Mouse (Mus musculus) limb, embryonic 11.5 days (tissue): Measurements from ENCODE around the gene Dtymk. TPM values are rescaled to one million over a fixed set of nuclear protein-coding genes. Genes with fewer than 3 reads are reported as not detected.

Experiments used
- ATAC-seq: fragments of 200-750 bp; cut with Nextera tagmentation; 2 replicates; pipeline ENCODE4 v1.8.0; 2017; ENCODE audit warnings: low read depth; ENCODE audit not compliant: insufficient number of reproducible peaks, low FRiP score, low TSS enrichment
- DNase-seq: peaks from one replicate; pipeline ENCODE4 v3.0.0-alpha.2; 2015; ENCODE audit warnings: low spot score
- H3K27ac ChIP-seq: fragments of 300-500 bp; sonication (generic); replicated peaks from 2 replicates; pipeline ENCODE4 v1.5.1; 2014; ENCODE audit warnings: low read depth, mild to moderate bottlenecking, low read length
- H3K27me3 ChIP-seq: fragments of 300-500 bp; sonication (generic); 2 replicates; pipeline ENCODE4 v1.6.1; 2014; ENCODE audit warnings: mild to moderate bottlenecking, low read length, mixed read lengths; ENCODE audit not compliant: control insufficient read depth, insufficient read depth
- H3K36me3 ChIP-seq: fragments of 300-500 bp; sonication (generic); 2 replicates; pipeline ENCODE4 v1.6.1; 2014; ENCODE audit warnings: mild to moderate bottlenecking, low read length, moderate library complexity, mixed read lengths; ENCODE audit not compliant: control insufficient read depth, insufficient read depth
- H3K4me1 ChIP-seq: fragments of 300-500 bp; sonication (generic); 2 replicates; pipeline ENCODE4 v1.6.1; 2014; ENCODE audit warnings: low read length, mixed read lengths; ENCODE audit not compliant: control insufficient read depth, insufficient read depth
- H3K4me2 ChIP-seq: fragments of 300-500 bp; sonication (generic); 2 replicates; pipeline ENCODE4 v1.6.1; 2014; ENCODE audit warnings: low read depth, mild to moderate bottlenecking, moderate library complexity; ENCODE audit not compliant: severe bottlenecking
- H3K4me3 ChIP-seq: fragments of 300-500 bp; sonication (generic); 2 replicates; pipeline ENCODE4 v1.5.1; 2014; ENCODE audit warnings: low read depth, low read length
- H3K9ac ChIP-seq: fragments of 300-500 bp; sonication (generic); 2 replicates; pipeline ENCODE4 v1.6.1; 2014; ENCODE audit warnings: mild to moderate bottlenecking, low read length
- H3K9me3 ChIP-seq: fragments of 300-500 bp; sonication (generic); 2 replicates; pipeline ENCODE4 v1.6.1; 2016; ENCODE audit warnings: low read length; ENCODE audit not compliant: control insufficient read depth
- WGBS: fragments of 180-500 bp; shearing (Covaris S2); extraction: QIAGEN DNeasy Blood & Tissue Kit; methylation state at CpG from one replicate; pipeline ENCODE4 v1.1.7; 2014; 5-methylcytosine and 5-hydroxymethylcytosine counted together
- polyA plus RNA-seq: library from polyadenylated mRNA; unstranded; fragments of >200 nt; fragmentation: Nextera tagmentation; extraction: Ambion mirVana; gene quantifications from 2 replicates; pipeline ENCODE4 v1.2.1, GENCODE M21; 2014

Gene Dtymk
- polyA plus RNA-seq, 1 experiment from 2014 or later, result 268 TPM

- H3K9ac ChIP-seq, result no peak overlapping the region
- 85% methylated on average over 5 of the region's 5 CpGs for WGBS
- peaks cover 4% of the 10 kb centered on the region for H3K4me1 ChIP-seq
- H3K4me2 ChIP-seq, result peak overlapping the region; percentile 75; the same call in 1 of the 2 replicates
- no peak overlapping the region for H3K27ac ChIP-seq
- no peaks in the 10 kb centered on the region for H3K9me3 ChIP-seq
- H3K4me3 ChIP-seq, result peak overlapping the region; percentile 68
- ATAC-seq, result no peak
- H3K36me3 ChIP-seq, result peaks cover 6% of the 10 kb centered on the region; the same call in 1 of the 2 replicates
- DNase-seq, result no peak
- H3K27me3 ChIP-seq, result no peaks in the 10 kb centered on the region
Observed at GRCm38 (mm10) chr1:93802771-93803170, 1.0 kb upstream of the Dtymk start.

GRCm38 (mm10) chr1:93800670-93801503 lies 847 bp downstream of the Dtymk start:
- peak overlapping the region; percentile 68 for H3K4me3 ChIP-seq
- ATAC-seq (no peak), DNase-seq (no peak)
- H3K9ac ChIP-seq, result peak overlapping the region; percentile 77
- H3K36me3 ChIP-seq, result peaks cover 3% of the 10 kb centered on the region; the same call in 1 of the 2 replicates
- 74% methylated on average over 21 of the region's 21 CpGs for WGBS
- peaks cover 4% of the 10 kb centered on the region for H3K4me1 ChIP-seq
- no peaks in the 10 kb centered on the region for H3K27me3 ChIP-seq
- H3K27ac ChIP-seq, result peak overlapping the region; percentile 48; the same call in 1 of the 2 replicates
- H3K4me2 ChIP-seq, result peak overlapping the region; percentile 65
- H3K9me3 ChIP-seq, result no peaks in the 10 kb centered on the region

- no peak for DNase-seq
- 90% methylated on average over 8 of the region's 8 CpGs for WGBS
- no peak overlapping the region for H3K27ac ChIP-seq
- H3K9ac ChIP-seq, result no peak overlapping the region
- H3K4me1 ChIP-seq, result no peaks in the 10 kb centered on the region
- H3K36me3 ChIP-seq, result peaks cover 26% of the 10 kb centered on the region
- no peak overlapping the region for H3K4me2 ChIP-seq
- H3K27me3 ChIP-seq, result no peaks in the 10 kb centered on the region
- no peak for ATAC-seq
- H3K9me3 ChIP-seq, result no peaks in the 10 kb centered on the region
- no peak overlapping the region for H3K4me3 ChIP-seq
Observed at GRCm38 (mm10) chr1:93795886-93796285, 5.8 kb downstream of the Dtymk start.

GRCm38 (mm10) chr1:93794526-93794925 lies 7.2 kb downstream of the Dtymk start:
- 94% methylated on average over 8 of the region's 8 CpGs for WGBS
- DNase-seq (no peak), ATAC-seq (no peak)
- Histone ChIP-seq H3K9ac (no peak overlapping the region), H3K9me3 (no peaks in the 10 kb centered on the region), H3K4me3 (no peak overlapping the region), H3K27ac (no peak overlapping the region), H3K27me3 (no peaks in the 10 kb centered on the region), H3K36me3 (peaks cover 26% of the 10 kb centered on the region), H3K4me1 (no peaks in the 10 kb centered on the region), H3K4me2 (no peak overlapping the region)

- Histone ChIP-seq H3K4me1 (no peaks in the 10 kb centered on the region), H3K4me3 (no peak overlapping the region), H3K9me3 (no peaks in the 10 kb centered on the region), H3K27ac (no peak overlapping the region), H3K27me3 (no peaks in the 10 kb centered on the region), H3K9ac (no peak overlapping the region), H3K36me3 (peaks cover 40% of the 10 kb centered on the region), H3K4me2 (no peak overlapping the region)
- ATAC-seq (no peak), DNase-seq (no peak)
- whole genome bisulfite sequencing, result 92% methylated on average over 2 of the region's 2 CpGs
Observed at GRCm38 (mm10) chr1:93786912-93787311, 14.8 kb downstream of the Dtymk start.

- Histone ChIP-seq H3K4me1 (no peaks in the 10 kb centered on the region), H3K4me2 (no peak overlapping the region), H3K9ac (no peak overlapping the region), H3K27me3 (no peaks in the 10 kb centered on the region), H3K36me3 (peaks cover 30% of the 10 kb centered on the region), H3K27ac (no peak overlapping the region), H3K4me3 (no peak overlapping the region), H3K9me3 (no peaks in the 10 kb centered on the region)
- WGBS, result 90% methylated on average over 5 of the region's 5 CpGs
- DNase-seq (no peak), ATAC-seq (no peak)
Observed at GRCm38 (mm10) chr1:93776686-93777085, 25.0 kb downstream of the Dtymk start.

GRCm38 (mm10) chr1:93769901-93770300 lies 31.8 kb downstream of the Dtymk start:
- 93% methylated on average over 3 of the region's 3 CpGs for WGBS
- peaks cover 12% of the 10 kb centered on the region for H3K36me3 ChIP-seq
- no peak overlapping the region for H3K4me3 ChIP-seq
- H3K9me3 ChIP-seq, result no peaks in the 10 kb centered on the region
- H3K4me1 ChIP-seq, result no peaks in the 10 kb centered on the region
- H3K4me2 ChIP-seq, result no peak overlapping the region
- no peaks in the 10 kb centered on the region for H3K27me3 ChIP-seq
- DNase-seq (no peak), ATAC-seq (no peak)
- H3K9ac ChIP-seq, result no peak overlapping the region
- no peak overlapping the region for H3K27ac ChIP-seq

- H3K9me3 ChIP-seq, result no peaks in the 10 kb centered on the region
- DNase-seq (no peak), ATAC-seq (no peak)
- H3K9ac ChIP-seq, result no peak overlapping the region
- H3K4me1 ChIP-seq, result no peaks in the 10 kb centered on the region
- no peak overlapping the region for H3K4me3 ChIP-seq
- no peak overlapping the region for H3K4me2 ChIP-seq
- no peak overlapping the region for H3K27ac ChIP-seq
- peaks cover 5% of the 10 kb centered on the region; the same call in 1 of the 2 replicates for H3K36me3 ChIP-seq
- 92% methylated on average over 6 of the region's 6 CpGs for WGBS
- H3K27me3 ChIP-seq, result no peaks in the 10 kb centered on the region
Observed at GRCm38 (mm10) chr1:93767600-93767999, 34.1 kb downstream of the Dtymk start.
